Mouse (Mus musculus) embryonic fibroblast, embryonic 13.5 days (primary cell): Measurements from ENCODE around the gene Ctnnb1. TPM values are rescaled to one million over a fixed set of nuclear protein-coding genes. Genes with fewer than 3 reads are reported as not detected.

ENCODE experiments used
- H3K27ac ChIP-seq: 2 replicates; pipeline ENCODE4 v1.5.1; 2012; ENCODE audit warnings: low read length, control low read depth, inconsistent platforms; ENCODE audit not compliant: insufficient read depth
- H3K4me1 ChIP-seq: 2 replicates; pipeline ENCODE4 v1.6.1; 2011; ENCODE audit warnings: low read length; ENCODE audit not compliant: control insufficient read depth, insufficient read depth
- H3K4me3 ChIP-seq: 2 replicates; pipeline ENCODE4 v1.5.1; 2011; ENCODE audit warnings: mild to moderate bottlenecking, control low read depth, low read length; ENCODE audit not compliant: insufficient read depth
- CTCF ChIP-seq: IDR thresholded peaks from 2 replicates; pipeline ENCODE4 v1.5.1; 2011; ENCODE audit warnings: mild to moderate bottlenecking, control low read depth, low read length, moderate library complexity, borderline replicate concordance; ENCODE audit not compliant: insufficient read depth
- POLR2A ChIP-seq: IDR thresholded peaks from 2 replicates; pipeline ENCODE4 v1.6.1; 2011; ENCODE audit warnings: low read depth, mild to moderate bottlenecking, control low read depth, low read length, moderate library complexity
- polyA plus RNA-seq: library from polyadenylated mRNA; stranded (reverse); fragments of >200 nt; gene quantifications from 2 replicates; pipeline ENCODE4 v1.2.4, GENCODE M21; 2011; ENCODE audit warnings: low read depth; ENCODE audit not compliant: missing spikeins, insufficient read length

The Ctnnb1 gene
- polyA plus RNA-seq, 1 experiment = 1,281 TPM

- Histone ChIP-seq H3K27ac (no peak overlapping the region), H3K4me3 (no peak overlapping the region), H3K4me1 (no peaks in the 10 kb centered on the region)
- no peak for TF ChIP-seq CTCF
- TF ChIP-seq POLR2A = no peak
Measured at GRCm38 (mm10) chr9:120993004-120993403, 64.0 kb downstream of the Ctnnb1 start.

- H3K27ac ChIP-seq = no peak overlapping the region
- TF ChIP-seq POLR2A = no peak
- no peak for TF ChIP-seq CTCF
- no peak overlapping the region for H3K4me3 ChIP-seq
- H3K4me1 ChIP-seq = no peaks in the 10 kb centered on the region
Measured at GRCm38 (mm10) chr9:120994223-120995155, 65.5 kb downstream of the Ctnnb1 start.

- H3K4me3 ChIP-seq = no peak overlapping the region
- H3K27ac ChIP-seq = no peak overlapping the region
- no peak for TF ChIP-seq POLR2A
- no peak for TF ChIP-seq CTCF
- H3K4me1 ChIP-seq = no peaks in the 10 kb centered on the region
Measured at GRCm38 (mm10) chr9:120998696-120999095, 69.7 kb downstream of the Ctnnb1 start.

- TF ChIP-seq POLR2A (no peak), CTCF (no peak)
- Histone ChIP-seq H3K27ac (no peak overlapping the region), H3K4me3 (no peak overlapping the region), H3K4me1 (no peaks in the 10 kb centered on the region)
Measured at GRCm38 (mm10) chr9:121000641-121001320, 71.8 kb downstream of the Ctnnb1 start.

GRCm38 (mm10) chr9:121001681-121002540 is 72.9 kb downstream of the Ctnnb1 start:
- no peak for TF ChIP-seq CTCF
- TF ChIP-seq POLR2A = no peak

GRCm38 (mm10) chr9:121005961-121006360 is 76.9 kb downstream of the Ctnnb1 start:
- no peak overlapping the region for H3K27ac ChIP-seq
- TF ChIP-seq POLR2A (no peak), CTCF (no peak)
- no peaks in the 10 kb centered on the region; the same call in 1 of the 2 replicates for H3K4me1 ChIP-seq
- H3K4me3 ChIP-seq = no peak overlapping the region

More at GRCm38 (mm10) chr9:121001681-121002540, 72.9 kb downstream of the Ctnnb1 start:
- H3K4me3 ChIP-seq = no peak overlapping the region
- H3K27ac ChIP-seq = no peak overlapping the region
- no peaks in the 10 kb centered on the region; the same call in 1 of the 2 replicates for H3K4me1 ChIP-seq
